Mouse (Mus musculus) fibroblast of lung, adult 2 months (primary cell): ENCODE measurements around the gene Cnnm3.
"Not testable (repeated sequence)": the region's sequence is repeated elsewhere in the genome, so short reads cannot be mapped to it uniquely, and the experiment has no call there.

Experiments used
- DNase-seq: peaks from one replicate; pipeline ENCODE4 v3.0.0-alpha.2; 2011; ENCODE audit warnings: low read depth

Cnnm3 gene

GRCm38 (mm10) chr1:36535477-36536396 is 24.1 kb downstream of the Cnnm3 start:
- peak; percentile 63 for DNase-seq

GRCm38 (mm10) chr1:36536397-36536728 is 24.7 kb downstream of the Cnnm3 start:
- no peak for DNase-seq

DNA sequence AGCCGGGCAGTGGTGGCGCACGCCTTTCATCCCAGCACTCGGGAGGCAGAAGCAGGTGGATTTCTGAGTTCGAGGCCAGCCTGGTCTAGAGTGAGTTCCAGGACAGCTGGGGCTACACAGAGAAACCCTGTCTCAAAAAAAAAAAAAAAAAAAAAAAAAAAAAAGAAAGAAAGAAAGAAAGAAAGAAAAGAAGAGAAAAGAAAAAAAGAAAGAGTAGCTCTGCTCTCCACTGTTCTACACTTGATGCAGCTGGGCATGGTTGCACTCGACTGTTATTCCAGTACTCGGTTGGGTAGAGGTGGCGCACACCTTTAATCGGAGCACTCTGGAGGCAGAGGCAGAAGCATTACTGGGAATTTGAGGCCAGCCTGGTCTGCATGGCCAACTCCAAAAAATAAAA is 25.1 kb downstream of the Cnnm3 start, which contains the start of gene Ankrd23:
Gene Ankrd23, minus strand, starts transcription at position 101 of the 400 bp plus-strand sequence.
- DNase-seq = not testable (repeated sequence)

DNA sequence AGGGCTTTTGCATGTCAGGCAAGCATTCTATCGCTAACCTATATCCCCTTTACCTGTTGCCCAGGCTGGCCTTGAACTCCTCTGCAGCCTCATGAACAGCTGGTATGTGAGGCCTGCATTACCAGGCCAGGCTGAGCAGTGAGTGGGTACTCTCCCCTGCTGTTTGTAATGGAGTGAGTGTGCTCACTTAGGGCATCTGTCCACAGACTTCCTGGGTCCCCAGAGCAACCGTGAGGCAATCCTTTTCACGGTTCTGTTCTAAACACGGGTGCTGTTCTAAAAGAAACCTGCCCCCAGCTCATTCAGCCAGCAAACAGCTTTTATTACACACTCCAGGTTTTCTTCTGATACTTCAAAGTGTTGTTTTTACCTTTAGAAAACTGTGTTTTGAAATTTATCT is 27.1 kb downstream of the Cnnm3 start:
- no peak for DNase-seq

GRCm38 (mm10) chr1:36539186-36539585 is 27.5 kb downstream of the Cnnm3 start, which contains the start of gene Gm42417:
Gm42417 (minus strand) TSS chr1:36539429.
- no peak for DNase-seq

- no peak for DNase-seq
Observed at GRCm38 (mm10) chr1:36540132-36540531, 28.5 kb downstream of the Cnnm3 start.

DNA sequence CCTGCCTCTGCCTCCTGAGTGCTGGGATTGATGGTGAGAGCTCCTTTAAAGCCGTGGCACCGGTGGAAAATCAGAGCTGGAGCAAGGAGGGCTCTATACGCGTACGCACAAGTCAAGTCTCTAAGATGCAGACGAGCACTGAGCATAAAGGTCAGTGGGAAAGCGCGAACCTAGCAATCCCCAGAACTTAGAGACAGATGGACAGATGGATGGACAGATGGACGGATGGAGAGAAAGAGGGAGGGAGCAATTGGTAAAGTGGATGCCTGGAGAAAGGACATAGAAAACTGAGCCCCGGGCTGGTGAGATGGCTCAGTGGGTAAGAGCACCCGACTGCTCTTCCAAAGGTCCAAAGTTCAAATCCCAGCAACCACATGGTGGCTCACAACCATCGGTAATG is 29.1 kb downstream of the Cnnm3 start:
- no peak for DNase-seq

DNA sequence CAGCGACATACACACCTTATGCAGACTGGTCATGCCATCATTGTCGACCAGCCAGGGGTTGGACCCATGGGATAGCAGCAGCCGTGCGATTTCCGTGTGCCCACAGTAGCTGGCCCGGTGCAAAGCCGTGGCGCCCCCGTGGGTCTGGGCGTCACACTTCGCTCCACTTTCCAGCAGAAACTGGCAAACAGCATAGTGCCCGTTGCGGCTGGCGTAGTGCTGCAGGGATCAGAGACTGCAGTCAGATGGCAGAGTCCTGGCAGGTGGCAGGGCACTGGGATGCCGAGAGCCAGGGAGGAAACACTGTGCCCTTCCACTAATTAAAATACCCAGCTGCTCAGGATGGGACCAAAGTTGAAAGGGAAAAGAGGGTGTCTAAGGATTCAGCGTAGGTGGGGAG is 30.2 kb downstream of the Cnnm3 start:
- no peak for DNase-seq

GRCm38 (mm10) chr1:36542925-36543324 is 31.3 kb downstream of the Cnnm3 start:
- no peak for DNase-seq

GRCm38 (mm10) chr1:36545382-36545781 is 33.7 kb downstream of the Cnnm3 start:
- no peak for DNase-seq

DNA sequence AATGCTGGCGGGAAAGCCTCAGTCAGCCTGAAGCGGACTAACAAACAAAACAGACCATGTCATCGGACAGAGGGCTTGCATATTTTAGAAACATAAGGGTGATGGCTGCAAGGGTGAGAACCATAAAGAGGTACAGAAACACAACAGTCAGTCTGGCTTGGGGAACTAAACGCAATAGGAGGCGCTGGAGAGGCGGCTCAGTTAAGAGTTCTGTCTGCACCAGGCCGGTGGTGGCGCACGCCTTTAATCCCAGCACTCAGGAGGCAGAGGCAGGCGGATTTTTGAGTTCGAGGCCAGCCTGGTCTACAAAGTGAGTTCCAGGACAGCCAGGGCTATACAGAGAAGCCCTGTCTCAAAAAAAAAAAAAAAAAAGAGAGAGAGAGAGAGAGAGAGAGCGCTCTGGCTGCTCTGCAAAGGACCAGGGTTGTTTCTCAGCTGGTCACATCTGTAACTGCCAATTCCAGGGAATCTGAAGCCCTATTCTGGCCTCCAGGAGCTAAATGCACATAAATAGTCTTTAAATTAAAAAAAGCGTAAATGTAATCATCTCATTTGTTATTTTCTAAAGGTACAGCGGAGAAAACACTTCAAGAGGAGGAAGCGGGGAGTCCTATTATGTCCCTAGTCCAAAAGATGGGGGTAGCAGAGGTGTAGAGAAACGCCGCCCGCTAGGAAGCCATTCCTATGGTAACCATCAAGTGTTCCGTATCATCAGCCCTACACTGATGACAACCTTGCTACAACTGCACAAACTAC is 34.4 kb downstream of the Cnnm3 start:
- no peak for DNase-seq

GRCm38 (mm10) chr1:36546888-36547471 is 35.3 kb downstream of the Cnnm3 start, which contains the start of gene Ankrd39:
Ankrd39 (minus strand) TSS chr1:36547445.
- DNase-seq = peak; percentile 98

DNA sequence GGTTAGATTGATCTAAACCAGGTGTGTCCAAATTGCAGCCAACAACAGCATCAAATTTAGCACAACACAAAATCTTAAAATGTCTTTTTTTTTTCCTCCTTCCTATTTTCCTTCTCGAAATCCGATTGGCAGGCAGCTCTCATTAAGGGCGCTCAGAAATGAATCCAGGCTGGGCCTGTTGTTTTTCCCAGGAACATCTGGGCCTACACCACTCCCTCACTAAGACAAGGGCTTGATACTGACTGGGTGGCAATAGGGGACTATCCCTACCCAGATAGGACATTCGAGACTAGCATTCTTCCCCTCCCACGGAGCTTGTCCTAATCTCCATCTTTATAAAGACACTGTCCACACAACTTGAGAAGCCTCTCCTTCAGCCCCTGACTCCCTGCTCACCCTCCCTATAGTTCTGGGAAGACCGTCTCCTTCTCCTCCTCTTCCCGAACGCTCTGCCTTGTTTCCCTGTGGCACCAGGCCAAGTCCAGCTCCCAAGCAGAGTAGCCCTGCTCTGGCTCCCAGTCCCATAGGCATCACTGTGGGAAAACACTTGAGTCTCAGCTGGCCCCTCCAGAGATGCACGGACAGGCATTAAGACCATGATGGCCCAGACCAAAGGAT is 36.4 kb downstream of the Cnnm3 start:
- no peak for DNase-seq

DNA sequence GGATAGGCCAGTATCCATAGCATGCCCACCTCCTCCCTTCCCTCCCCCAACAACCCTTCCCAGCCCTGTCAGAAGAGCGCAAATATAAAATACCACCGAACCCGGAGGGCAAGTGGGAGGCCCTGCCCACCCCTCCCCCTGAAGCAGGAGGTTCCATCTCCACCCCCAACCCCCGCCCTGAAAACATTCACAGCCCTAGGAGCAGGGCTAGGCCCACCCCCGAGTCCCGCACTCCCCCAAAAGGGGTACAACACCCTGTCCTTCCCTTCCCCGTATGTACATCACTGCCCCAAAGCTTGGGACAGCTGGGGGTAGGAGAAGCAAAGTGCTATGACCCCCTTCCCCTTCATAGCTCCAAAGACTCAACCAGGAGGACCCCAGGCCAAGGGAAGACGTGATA is 37.1 kb downstream of the Cnnm3 start:
- no peak for DNase-seq

DNA sequence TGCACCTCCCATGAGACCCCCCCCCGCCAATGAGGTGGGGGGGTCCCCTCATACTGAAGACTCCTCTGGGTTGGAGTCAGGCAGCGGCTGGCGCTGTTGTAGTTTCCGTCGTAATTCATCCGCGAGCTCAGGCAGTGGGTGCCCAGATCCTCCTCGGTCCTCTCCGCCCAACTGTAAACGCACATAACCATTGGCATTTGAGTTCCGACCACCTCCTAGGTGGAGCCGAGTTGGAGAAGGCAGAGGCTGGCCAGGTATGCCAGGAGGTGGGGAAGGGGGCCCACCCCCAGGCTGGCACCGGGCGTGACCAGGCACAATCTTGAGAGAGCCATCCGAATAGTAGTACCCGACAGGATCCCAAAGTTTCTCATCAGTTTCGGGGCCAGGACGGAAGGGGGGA is 37.8 kb downstream of the Cnnm3 start:
- no peak for DNase-seq

- no peak for DNase-seq
Observed at GRCm38 (mm10) chr1:36550075-36550863, 38.6 kb downstream of the Cnnm3 start.

DNA sequence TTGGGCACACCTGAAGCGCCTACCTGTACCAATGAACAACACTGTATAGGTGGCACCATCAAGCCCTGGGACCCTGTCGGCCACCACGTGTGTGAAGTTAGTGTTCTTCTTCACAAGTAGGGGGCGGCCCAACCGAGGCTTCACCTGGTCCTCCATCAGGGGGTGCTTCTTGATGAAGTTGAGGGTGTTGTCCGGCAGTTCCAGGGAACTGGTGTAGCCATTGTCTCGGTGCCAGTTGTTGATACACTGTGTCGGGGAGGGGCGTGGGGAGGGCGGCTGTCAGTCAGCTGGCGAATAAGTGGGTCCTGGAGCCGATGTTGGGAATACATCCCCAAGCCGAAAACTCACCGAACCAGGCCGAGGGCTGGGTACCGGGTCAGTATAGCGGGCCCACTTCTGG is 40.2 kb downstream of the Cnnm3 start:
- no peak for DNase-seq

- DNase-seq = no peak
Observed at GRCm38 (mm10) chr1:36552506-36552905, 40.8 kb downstream of the Cnnm3 start.

DNA sequence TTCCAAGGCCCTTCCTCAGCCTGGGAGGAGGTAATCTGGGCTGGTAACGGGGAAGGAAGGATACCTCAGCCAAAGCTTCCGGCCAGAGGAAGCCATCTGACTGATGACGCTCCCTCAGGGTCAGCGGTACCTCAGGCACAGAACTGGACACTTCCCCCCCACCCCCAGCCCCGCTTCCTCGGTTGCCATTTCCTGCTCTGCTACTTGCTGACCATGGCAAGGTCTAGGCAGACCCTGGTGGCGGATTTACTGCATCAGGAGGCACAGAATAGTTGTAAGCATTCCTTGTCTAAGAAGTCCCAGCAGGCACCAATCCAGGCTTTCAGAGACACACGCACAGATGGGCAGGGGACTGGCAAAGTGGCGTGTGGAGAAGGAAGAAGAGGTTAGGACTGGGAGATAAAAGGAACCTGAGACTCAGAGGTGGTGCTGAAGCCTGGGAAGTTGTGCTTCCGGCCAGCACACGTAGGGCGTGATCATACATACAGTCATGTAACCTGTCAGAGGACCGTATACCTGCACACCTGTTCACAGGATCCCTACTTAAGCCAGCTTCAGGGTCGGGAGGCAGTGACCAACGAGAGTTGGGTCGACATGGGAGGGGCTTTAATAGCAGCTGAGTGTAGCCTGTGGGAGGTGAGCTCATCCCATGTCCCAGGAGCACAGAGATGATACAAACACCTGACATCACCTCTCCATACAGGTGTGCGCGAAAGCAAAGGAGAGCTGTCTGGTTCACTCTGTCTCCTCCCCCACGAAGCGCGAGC is 43.1 kb downstream of the Cnnm3 start:
- no peak for DNase-seq

DNA sequence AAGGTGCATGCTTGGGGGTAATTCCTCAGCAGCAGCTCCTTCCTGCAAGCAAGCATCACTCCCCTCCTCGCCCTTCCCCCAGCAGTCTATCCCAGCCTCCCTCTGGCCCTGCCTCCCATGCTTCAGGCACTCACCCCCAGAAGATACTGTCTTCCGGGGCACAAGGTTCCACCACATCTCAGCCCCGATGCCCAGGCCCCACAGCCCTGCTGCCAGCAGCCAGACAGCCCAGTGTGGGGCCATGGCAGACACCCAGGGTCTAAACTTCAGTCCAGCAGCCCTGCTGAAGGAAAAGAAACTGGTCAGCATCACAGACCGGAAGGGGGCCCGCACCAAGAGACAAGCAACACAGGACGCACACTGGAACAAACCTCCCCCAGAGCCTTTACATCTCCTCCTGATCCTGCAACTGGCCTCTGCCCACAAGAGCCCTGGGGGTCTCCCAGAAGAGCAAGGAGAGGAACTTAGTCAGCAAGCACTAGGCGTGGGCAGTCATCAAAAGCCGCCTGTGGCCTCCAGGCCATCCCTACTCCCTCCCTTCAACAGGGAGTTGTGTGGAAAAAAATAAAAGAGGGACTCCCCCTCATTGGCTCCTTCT is 44.2 kb downstream of the Cnnm3 start:
- DNase-seq = no peak
